Mouse (Mus musculus) liver, embryonic 15.5 days (tissue): ENCODE measurements around the gene Slc39a11. TPM values are rescaled to one million over a fixed set of nuclear protein-coding genes. Genes with fewer than 3 reads are reported as not detected.
"Not testable (repeated sequence)": the region's sequence is repeated elsewhere in the genome, so short reads cannot be mapped to it uniquely, and the experiment has no call there.

ENCODE experiments used
- ATAC-seq: fragments of 200-750 bp; cut with Nextera tagmentation; 2 replicates; pipeline ENCODE4 v1.8.0; 2017; ENCODE audit warnings: moderate number of reproducible peaks, mild to moderate bottlenecking, moderate library complexity; ENCODE audit not compliant: insufficient read depth
- H3K27ac ChIP-seq: fragments of 300-500 bp; sonication (generic); replicated peaks from 2 replicates; pipeline ENCODE4 v1.5.1; 2015; ENCODE audit warnings: mild to moderate bottlenecking, inconsistent platforms
- H3K27me3 ChIP-seq: fragments of 300-500 bp; sonication (generic); 2 replicates; pipeline ENCODE4 v1.6.1; 2015; ENCODE audit warnings: mild to moderate bottlenecking, inconsistent platforms
- H3K36me3 ChIP-seq: fragments of 300-500 bp; sonication (generic); replicated peaks from 2 replicates; pipeline ENCODE4 v1.6.1; 2015; ENCODE audit warnings: moderate library complexity, mild to moderate bottlenecking, inconsistent platforms
- H3K4me1 ChIP-seq: fragments of 300-500 bp; sonication (generic); replicated peaks from 2 replicates; pipeline ENCODE4 v1.6.1; 2015; ENCODE audit warnings: inconsistent platforms
- H3K4me2 ChIP-seq: fragments of 300-500 bp; sonication (generic); 2 replicates; pipeline ENCODE4 v1.6.1; 2015; ENCODE audit warnings: moderate library complexity, mild to moderate bottlenecking, inconsistent platforms
- H3K4me3 ChIP-seq: fragments of 300-500 bp; sonication (generic); replicated peaks from 2 replicates; pipeline ENCODE4 v1.5.1; 2015; ENCODE audit warnings: mild to moderate bottlenecking, inconsistent platforms
- H3K9ac ChIP-seq: fragments of 300-500 bp; sonication (generic); 2 replicates; pipeline ENCODE4 v1.6.1; 2015; ENCODE audit warnings: moderate library complexity, mild to moderate bottlenecking, inconsistent platforms
- H3K9me3 ChIP-seq: fragments of 300-500 bp; sonication (generic); replicated peaks from 2 replicates; pipeline ENCODE4 v1.6.1; 2016; ENCODE audit warnings: inconsistent platforms
- WGBS: fragments of 180-500 bp; shearing (Covaris S2); methylation state at CpG from one replicate; pipeline ENCODE4 v1.1.7; 2015; ENCODE audit warnings: mixed read lengths; ENCODE audit not compliant: insufficient replicate concordance; 5-methylcytosine and 5-hydroxymethylcytosine counted together
- polyA plus RNA-seq: library from polyadenylated mRNA; unstranded; fragments of >200 nt; fragmentation: Nextera tagmentation; extraction: Ambion mirVana; gene quantifications from 2 replicates; pipeline ENCODE4 v1.2.1, GENCODE M21; 2015

The Slc39a11 gene
- polyA plus RNA-seq, 1 experiment from 2014 or later = 12.4 TPM

DNA sequence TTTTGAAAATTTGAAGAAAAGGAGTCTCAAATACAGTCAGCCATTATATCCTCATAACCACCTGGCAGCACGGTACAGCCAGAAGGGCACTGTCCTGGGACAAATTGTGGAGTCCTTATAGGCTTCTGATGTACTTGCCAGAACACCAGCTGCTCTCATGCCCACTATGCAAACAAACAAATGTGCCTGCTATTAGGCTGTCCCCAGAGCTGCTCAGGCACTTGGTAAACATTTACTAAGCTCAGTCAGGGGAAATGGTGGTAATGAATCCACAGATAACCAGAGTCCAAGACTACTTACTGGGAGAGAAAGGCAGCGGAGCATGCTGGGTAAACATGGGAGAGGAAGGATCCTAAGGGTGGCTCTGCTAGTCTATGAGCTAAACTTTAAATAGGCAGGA is 17.2 kb upstream of the Slc39a11 start:
- H3K4me2 ChIP-seq = peak overlapping the region; percentile 47
- no peak overlapping the region for H3K4me3 ChIP-seq
- H3K27me3 ChIP-seq = no peaks in the 10 kb centered on the region
- peaks cover 69% of the 10 kb centered on the region for H3K4me1 ChIP-seq
- no peaks in the 10 kb centered on the region for H3K9me3 ChIP-seq
- H3K36me3 ChIP-seq = peaks cover 84% of the 10 kb centered on the region
- 71% methylated on average over 2 of the region's 2 CpGs for WGBS
- peak overlapping the region; percentile 63 for H3K27ac ChIP-seq
- no peak for ATAC-seq
- no peak overlapping the region for H3K9ac ChIP-seq

- H3K9ac ChIP-seq = peak overlapping the region; percentile 5; the same call in 1 of the 2 replicates
- peaks cover 84% of the 10 kb centered on the region for H3K36me3 ChIP-seq
- H3K4me2 ChIP-seq = peak overlapping the region; percentile 47
- H3K27me3 ChIP-seq = no peaks in the 10 kb centered on the region
- no peaks in the 10 kb centered on the region for H3K9me3 ChIP-seq
- ATAC-seq = peak; percentile 47
- H3K4me1 ChIP-seq = peaks cover 65% of the 10 kb centered on the region
- 32% methylated on average over 10 of the region's 10 CpGs for WGBS
- H3K27ac ChIP-seq = peak overlapping the region; percentile 63
- H3K4me3 ChIP-seq = no peak overlapping the region; the same call in 1 of the 2 replicates
Observed at GRCm38 (mm10) chr11:113666648-113667047, 16.8 kb upstream of the Slc39a11 start.

- ATAC-seq = peak; percentile 68
- peak overlapping the region; percentile 47 for H3K4me2 ChIP-seq
- no peaks in the 10 kb centered on the region for H3K9me3 ChIP-seq
- H3K27me3 ChIP-seq = no peaks in the 10 kb centered on the region
- peaks cover 61% of the 10 kb centered on the region for H3K4me1 ChIP-seq
- 38% methylated on average over 6 of the region's 6 CpGs for WGBS
- H3K27ac ChIP-seq = peak overlapping the region; percentile 63
- peaks cover 84% of the 10 kb centered on the region for H3K36me3 ChIP-seq
- H3K4me3 ChIP-seq = no peak overlapping the region; the same call in 1 of the 2 replicates
- no peak overlapping the region for H3K9ac ChIP-seq
Observed at GRCm38 (mm10) chr11:113666205-113666604, 16.3 kb upstream of the Slc39a11 start.

DNA sequence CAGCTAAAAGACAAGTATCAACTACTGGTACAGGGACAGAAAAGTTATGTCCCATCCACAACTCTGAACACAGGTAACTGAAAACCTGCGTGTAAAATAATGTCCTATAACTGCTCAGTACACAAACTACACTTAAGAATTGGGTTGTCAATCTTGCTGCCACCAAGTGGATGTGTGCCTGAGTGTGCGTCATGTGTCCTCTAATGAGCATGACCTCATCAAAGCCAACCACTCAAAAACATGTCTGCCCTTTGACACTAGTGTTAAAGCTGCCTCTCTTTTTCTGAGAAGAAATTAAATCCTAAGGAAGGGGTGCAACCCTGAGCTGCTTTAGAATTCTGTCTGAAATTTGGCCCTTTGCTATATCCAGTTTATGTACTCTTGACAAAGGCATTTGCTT is 14.4 kb upstream of the Slc39a11 start:
- no peak for ATAC-seq
- H3K36me3 ChIP-seq = peaks cover 86% of the 10 kb centered on the region
- WGBS = 82% methylated on average over 2 of the region's 2 CpGs

DNA sequence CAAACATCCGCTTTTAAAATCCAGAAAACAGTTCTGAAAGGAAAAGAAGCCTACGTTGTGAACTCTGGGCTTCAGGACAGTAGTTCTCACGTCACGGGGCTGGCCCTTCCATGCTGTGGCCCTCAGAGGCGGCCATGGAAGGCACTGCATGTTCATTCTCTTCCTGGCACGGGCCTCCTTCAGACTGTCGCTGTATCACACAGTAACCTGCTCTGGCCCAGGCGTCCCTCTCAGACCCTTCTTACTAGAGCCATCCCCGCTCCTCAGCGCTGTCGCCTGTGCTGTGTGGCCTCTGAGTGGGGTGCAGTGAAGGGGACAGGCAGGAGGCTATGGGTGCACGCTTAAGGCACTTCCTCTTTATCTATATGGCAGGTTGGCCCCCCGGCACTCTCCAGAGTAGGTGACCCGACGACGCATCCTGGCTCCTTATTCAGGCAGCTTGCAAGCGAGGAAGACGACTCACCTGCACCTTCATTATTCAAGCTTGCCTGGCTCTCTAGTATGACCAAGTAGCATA is 12.0 kb upstream of the Slc39a11 start:
- Histone ChIP-seq H3K36me3 (peaks cover 86% of the 10 kb centered on the region), H3K4me1 (peaks cover 21% of the 10 kb centered on the region), H3K27me3 (no peaks in the 10 kb centered on the region), H3K9ac (no peak overlapping the region), H3K27ac (no peak overlapping the region), H3K4me3 (no peak overlapping the region), H3K9me3 (no peaks in the 10 kb centered on the region), H3K4me2 (no peak overlapping the region)
- no peak for ATAC-seq
- WGBS = 81% methylated on average over 18 of the region's 18 CpGs

More for the DNA sequence above, 14.4 kb upstream of the Slc39a11 start:
- no peak overlapping the region for H3K4me2 ChIP-seq
- H3K27me3 ChIP-seq = no peaks in the 10 kb centered on the region
- H3K9ac ChIP-seq = no peak overlapping the region
- H3K4me3 ChIP-seq = no peak overlapping the region
- H3K4me1 ChIP-seq = peaks cover 45% of the 10 kb centered on the region
- no peaks in the 10 kb centered on the region for H3K9me3 ChIP-seq
- H3K27ac ChIP-seq = no peak overlapping the region

DNA sequence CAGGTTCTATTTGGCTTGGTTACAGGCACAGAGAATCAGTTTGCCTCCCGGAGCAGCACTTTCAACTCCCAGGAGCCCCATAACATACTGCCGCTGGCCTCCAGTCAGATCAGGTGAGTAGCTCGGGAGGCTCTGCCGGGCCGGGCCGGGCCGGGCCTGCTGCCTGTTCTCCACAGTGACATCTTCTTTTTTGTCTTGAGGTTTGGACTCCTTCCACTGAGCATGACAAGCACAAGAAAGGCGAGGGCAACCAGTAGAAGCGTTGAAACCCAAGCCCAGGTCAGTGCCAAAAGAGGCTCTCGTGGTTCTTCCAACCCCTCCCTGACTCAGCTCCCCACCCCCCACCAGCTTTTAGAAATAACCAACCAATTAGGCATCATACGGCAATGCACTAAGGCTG is 11.1 kb upstream of the Slc39a11 start:
- WGBS = 93% methylated on average over 11 of the region's 11 CpGs
- no peak overlapping the region for H3K9ac ChIP-seq
- peaks cover 12% of the 10 kb centered on the region for H3K4me1 ChIP-seq
- no peak overlapping the region for H3K27ac ChIP-seq
- H3K36me3 ChIP-seq = peaks cover 95% of the 10 kb centered on the region
- no peak overlapping the region for H3K4me2 ChIP-seq
- ATAC-seq = no peak
- H3K9me3 ChIP-seq = no peaks in the 10 kb centered on the region
- no peaks in the 10 kb centered on the region for H3K27me3 ChIP-seq
- no peak overlapping the region for H3K4me3 ChIP-seq

DNA sequence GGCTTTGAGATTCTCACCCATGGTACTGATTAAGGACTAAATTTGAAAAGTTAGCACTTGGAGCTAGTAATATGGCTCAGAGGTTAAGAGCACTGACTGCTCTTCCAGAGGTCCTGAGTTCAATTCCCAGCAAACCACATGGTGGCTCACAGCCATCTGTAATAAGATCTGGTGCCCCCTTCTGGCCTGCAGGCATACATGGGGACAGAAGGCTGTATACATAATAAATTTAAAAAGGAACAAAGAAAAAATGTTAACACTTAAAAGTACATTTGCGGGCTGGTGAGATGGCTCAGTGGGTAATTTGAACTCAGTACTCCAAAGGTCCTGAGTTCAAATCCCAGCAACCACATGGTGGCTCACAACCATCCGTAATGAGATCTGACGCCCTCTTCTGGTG is 10.3 kb upstream of the Slc39a11 start:
- H3K36me3 ChIP-seq = peaks cover 100% of the 10 kb centered on the region

DNA sequence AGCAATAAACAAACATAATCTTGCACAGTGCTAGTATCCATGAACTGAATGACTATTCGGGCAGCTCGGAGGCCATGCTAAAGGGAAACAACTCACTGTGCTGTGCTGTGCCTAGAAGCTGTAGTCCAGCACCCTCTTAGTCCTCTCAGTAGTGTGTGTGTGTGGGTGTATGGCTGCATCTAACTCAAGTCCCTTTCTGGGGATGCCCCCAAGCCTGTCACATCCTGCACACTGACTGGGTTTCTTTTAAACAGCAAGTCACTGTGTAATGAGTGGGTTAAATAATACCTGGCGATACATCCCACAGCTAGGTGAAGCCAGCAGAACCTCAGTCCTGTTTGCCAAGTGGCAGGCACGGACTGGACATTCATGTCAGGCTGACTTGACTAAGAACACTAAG is 8.9 kb upstream of the Slc39a11 start:
- Histone ChIP-seq H3K4me3 (no peak overlapping the region), H3K27me3 (no peaks in the 10 kb centered on the region), H3K4me1 (no peaks in the 10 kb centered on the region), H3K27ac (no peak overlapping the region), H3K9me3 (no peaks in the 10 kb centered on the region), H3K36me3 (peaks cover 100% of the 10 kb centered on the region), H3K9ac (no peak overlapping the region), H3K4me2 (no peak overlapping the region)
- ATAC-seq = no peak
- 81% methylated on average over 4 of the region's 4 CpGs for WGBS

More for the DNA sequence above, 10.3 kb upstream of the Slc39a11 start:
- H3K4me1 ChIP-seq, H3K27me3 ChIP-seq, ATAC-seq, H3K4me3 ChIP-seq, H3K4me2 ChIP-seq, H3K27ac ChIP-seq, H3K9me3 ChIP-seq, H3K9ac ChIP-seq: not testable (repeated sequence)
- WGBS = 89% methylated on average over 3 of the region's 3 CpGs

DNA sequence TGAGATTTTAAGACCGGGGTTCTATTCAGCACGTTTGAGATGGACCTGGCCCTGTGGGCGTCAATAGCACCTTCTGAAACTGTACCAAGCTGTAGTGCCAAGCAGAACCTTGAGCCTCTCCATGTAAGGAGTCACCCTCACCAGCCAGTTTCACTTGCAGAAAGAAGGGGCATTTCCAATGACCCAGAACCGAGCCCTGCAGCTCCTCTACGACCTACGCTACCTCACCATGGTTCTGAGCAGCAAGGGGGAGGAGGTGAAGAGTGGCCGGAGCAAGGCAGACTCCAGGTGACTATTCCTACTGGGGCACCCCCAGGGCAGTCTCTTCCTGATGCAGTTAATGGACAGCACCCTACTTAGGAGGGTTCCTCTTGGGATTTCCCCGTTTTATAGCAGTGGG is 8.4 kb upstream of the Slc39a11 start:
- no peak for ATAC-seq
- peaks cover 100% of the 10 kb centered on the region for H3K36me3 ChIP-seq
- no peaks in the 10 kb centered on the region for H3K4me1 ChIP-seq
- H3K4me3 ChIP-seq = no peak overlapping the region
- WGBS = 89% methylated on average over 8 of the region's 8 CpGs
- no peak overlapping the region for H3K4me2 ChIP-seq
- no peaks in the 10 kb centered on the region for H3K9me3 ChIP-seq
- no peaks in the 10 kb centered on the region for H3K27me3 ChIP-seq
- no peak overlapping the region for H3K9ac ChIP-seq
- no peak overlapping the region for H3K27ac ChIP-seq

GRCm38 (mm10) chr11:113657221-113657620 is 7.3 kb upstream of the Slc39a11 start:
- 63% methylated on average over 4 of the region's 4 CpGs for WGBS
- H3K27ac ChIP-seq = no peak overlapping the region
- no peak for ATAC-seq
- H3K4me2 ChIP-seq = no peak overlapping the region
- peaks cover 100% of the 10 kb centered on the region for H3K36me3 ChIP-seq
- no peak overlapping the region for H3K9ac ChIP-seq
- H3K4me1 ChIP-seq = no peaks in the 10 kb centered on the region; the same call in 1 of the 2 replicates
- no peaks in the 10 kb centered on the region for H3K27me3 ChIP-seq
- H3K9me3 ChIP-seq = no peaks in the 10 kb centered on the region
- H3K4me3 ChIP-seq = no peak overlapping the region

- H3K27me3 ChIP-seq = no peaks in the 10 kb centered on the region
- 89% methylated on average over 8 of the region's 8 CpGs for WGBS
- no peak overlapping the region for H3K27ac ChIP-seq
- no peak overlapping the region for H3K9ac ChIP-seq
- no peaks in the 10 kb centered on the region for H3K9me3 ChIP-seq
- peaks cover 100% of the 10 kb centered on the region for H3K36me3 ChIP-seq
- H3K4me3 ChIP-seq = no peak overlapping the region
- H3K4me2 ChIP-seq = no peak overlapping the region
- ATAC-seq = no peak
- H3K4me1 ChIP-seq = peaks cover 5% of the 10 kb centered on the region
Observed at GRCm38 (mm10) chr11:113656511-113656932, 6.6 kb upstream of the Slc39a11 start.
